Mouse (Mus musculus) regulatory T cell (primary cell): ENCODE measurements around the gene Ogfod3.

Source experiments
- in situ Hi-C: fragments of 300-600 bp; cut with MboI, MseI; formaldehyde crosslinking; loops from one replicate; pipeline ENCODE4 v1.15.1; 2025; ENCODE audit warnings: high pct_unique_total_duplicates

Ogfod3 gene

DNA sequence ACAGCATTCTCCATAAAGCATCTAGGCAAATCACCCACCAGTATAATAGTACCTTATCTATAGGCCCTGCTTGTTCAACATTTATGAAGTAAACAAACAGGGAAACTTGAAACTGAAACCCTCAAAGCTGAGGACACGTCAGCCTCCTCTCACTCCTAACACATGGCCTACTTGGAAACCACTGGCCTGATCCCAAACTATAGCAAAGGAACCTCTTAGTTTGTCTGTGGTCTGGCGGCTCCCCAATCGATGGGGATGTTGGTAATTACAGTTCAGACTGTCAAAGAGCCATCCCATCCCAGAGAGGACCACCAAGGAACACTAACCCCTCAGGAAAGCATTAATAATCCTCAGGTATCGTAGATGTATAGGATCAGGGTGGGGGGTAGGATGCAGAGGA lies 4.7 kb downstream of the Ogfod3 start:
- in situ Hi-C loops: no loop called here

DNA sequence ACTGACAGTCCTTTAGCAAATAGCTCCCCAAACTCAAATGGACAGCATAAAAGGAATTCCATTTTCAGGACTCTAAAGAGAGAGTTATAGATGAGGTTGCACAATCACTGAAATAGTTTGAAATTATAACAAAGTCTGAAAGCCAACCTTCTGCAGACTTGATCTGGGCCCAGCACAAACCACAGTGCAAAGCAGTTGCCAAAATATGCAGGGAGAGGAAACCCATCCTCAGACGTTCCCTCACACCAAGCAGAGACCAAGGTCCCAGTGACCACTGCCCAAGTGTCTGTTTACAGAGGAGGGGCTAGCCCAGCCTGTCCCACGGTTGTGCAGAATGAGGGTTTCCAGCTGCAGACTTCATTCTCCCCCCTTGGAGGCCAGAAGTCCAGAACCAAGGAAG lies 5.9 kb downstream of the Ogfod3 start:
- in situ Hi-C loops: no loop called here

GRCm38 (mm10) chr11:121193415-121193814 lies 11.1 kb downstream of the Ogfod3 start:
- in situ Hi-C loops: no loop called here

DNA sequence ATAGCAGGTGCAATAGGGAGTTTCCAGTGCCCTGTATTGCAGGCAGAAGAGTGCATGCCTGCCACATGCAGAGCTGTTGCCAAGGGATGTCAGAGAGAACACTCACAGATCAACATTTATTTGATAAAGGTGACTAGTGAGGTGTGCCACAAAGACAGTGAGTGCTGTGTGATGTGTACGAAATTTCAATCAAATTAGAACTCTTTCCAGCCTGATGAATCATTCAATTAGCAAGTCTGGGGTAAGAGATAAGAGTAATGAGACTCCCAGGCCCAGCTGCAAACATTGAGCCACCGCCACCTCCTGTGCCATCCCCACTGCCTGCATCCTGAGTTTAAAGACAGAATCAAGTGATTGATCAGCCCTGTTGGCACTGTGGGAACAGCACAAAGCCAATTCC lies 11.8 kb downstream of the Ogfod3 start:
- in situ Hi-C loops: no loop called here

- in situ Hi-C loops: no loop called here
These were observed 14.8 kb downstream of the Ogfod3 start for GRCm38 (mm10) chr11:121189681-121190080.

DNA sequence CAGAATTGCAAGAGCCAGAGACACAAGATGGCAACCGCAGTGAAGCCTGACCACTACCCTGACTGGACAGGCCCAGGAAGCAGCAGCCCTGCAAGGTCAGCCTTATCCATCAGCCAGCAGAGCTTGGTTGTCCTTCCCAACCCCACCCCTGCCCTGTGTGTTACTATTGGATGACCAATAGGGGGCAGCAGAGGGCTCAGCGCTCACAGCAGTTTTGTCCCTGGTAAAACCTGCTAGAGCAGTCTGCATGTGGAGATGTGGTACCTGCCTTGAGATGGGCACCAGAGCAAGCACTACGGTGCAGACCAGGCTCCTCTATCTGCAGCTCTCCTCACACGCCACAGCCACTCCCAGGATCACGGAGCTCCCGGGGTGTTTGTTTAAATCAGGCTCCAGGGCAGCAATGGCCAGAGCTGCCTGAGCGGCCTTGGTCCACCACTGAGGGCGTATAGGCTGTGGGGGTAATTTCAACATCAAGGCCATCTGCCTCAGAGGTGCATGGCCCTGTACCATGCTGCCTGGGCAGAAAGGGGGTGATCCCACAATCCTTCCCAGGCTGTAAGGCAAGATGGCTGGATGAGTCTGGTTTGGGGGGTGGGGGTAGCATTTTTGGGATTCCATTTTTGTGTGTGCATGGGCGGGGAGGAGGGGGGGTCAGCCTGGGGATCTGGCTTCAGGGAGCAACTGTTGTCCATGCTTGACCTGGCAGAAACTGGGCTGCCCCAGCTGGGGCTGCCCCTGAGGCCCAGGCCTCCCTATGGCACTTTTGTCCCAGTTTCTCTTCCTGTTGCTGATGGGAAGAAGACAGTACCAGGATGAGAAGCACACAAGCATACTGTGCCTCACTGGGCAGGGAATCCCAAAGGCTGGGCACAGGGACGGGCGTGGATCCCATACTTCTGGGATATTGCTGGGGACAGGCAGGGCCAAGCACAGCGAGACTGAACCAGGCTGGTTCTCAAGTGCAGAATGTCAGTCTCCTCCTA lies 27.9 kb downstream of the Ogfod3 start:
- in situ Hi-C loops: no loop called here

- in situ Hi-C loops: no loop called here
These were observed 30.3 kb downstream of the Ogfod3 start for GRCm38 (mm10) chr11:121174234-121174633.

GRCm38 (mm10) chr11:121173203-121173602 lies 31.3 kb downstream of the Ogfod3 start:
- in situ Hi-C loops: no loop called here

DNA sequence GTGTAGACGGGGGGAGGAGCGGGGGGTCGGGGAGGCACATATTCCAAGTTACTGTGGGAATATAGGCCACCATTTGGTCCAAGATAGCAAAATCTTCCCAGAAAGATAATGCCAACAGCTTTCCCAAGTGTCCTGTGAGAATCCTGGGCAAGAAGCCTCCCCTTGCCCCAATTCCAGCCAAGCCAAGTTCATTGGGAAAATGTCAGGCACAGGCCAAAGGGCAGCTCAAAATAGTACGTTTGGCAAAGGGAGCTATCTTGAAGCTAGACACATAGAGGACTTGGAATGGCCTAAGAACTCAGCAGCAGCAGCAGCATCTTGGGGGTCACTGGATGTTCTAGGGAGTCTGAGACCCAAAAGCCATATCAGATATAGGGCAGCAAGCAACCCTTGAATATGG lies 40.8 kb downstream of the Ogfod3 start:
- in situ Hi-C loops: no loop called here

DNA sequence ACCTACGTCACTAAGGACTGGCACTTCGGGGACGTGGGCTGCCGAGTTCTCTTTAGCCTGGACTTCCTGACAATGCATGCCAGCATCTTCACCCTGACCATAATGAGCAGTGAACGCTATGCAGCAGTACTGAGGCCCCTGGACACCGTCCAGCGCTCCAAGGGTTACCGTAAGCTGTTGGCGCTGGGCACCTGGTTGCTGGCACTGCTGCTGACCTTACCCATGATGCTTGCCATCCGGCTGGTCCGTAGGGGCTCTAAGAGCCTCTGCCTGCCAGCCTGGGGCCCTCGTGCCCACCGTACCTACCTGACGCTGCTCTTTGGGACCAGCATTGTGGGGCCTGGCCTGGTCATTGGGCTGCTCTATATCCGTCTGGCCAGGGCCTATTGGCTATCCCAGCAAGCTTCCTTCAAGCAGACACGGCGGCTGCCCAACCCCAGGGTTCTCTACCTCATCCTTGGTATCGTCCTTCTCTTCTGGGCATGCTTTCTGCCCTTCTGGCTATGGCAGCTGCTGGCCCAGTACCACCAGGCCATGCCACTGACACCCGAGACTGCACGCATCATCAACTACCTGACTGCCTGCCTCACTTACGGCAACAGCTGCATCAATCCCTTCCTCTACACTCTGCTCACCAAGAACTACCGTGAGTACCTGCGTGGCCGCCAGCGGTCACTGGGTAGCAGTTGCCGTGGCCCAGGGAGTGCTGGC lies 43.7 kb downstream of the Ogfod3 start:
- in situ Hi-C loops: no loop called here

GRCm38 (mm10) chr11:121159971-121160370 lies 44.5 kb downstream of the Ogfod3 start, which contains the start of gene Uts2r:
Gene Uts2r (plus strand): TSS chr11:121160271.
- in situ Hi-C loops: no loop called here

- in situ Hi-C loops: no loop called here
These were observed 48.1 kb downstream of the Ogfod3 start for GRCm38 (mm10) chr11:121156411-121156891.

GRCm38 (mm10) chr11:121154203-121154602 lies 50.3 kb downstream of the Ogfod3 start:
- in situ Hi-C loops: no loop called here

DNA sequence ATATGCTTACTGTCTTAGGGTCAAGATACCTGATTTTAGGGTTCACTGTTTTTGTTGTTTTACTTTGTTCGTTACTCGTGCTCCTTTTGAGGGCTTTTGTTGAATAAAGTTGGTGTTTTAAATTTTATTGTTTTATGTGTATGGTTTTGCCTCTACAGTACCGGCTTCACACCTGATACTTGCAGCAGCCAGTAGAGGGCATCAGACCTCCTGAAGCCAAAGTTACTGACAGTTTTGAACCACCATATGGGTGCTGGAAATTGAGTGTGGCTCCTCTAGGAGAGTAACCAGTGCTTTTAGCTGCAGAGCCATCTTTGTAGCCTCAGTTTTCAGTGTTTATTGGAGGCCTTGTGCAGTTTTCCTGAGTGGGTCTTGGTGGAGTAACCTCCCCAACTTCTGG lies 56.3 kb downstream of the Ogfod3 start:
- in situ Hi-C loops: no loop called here

DNA sequence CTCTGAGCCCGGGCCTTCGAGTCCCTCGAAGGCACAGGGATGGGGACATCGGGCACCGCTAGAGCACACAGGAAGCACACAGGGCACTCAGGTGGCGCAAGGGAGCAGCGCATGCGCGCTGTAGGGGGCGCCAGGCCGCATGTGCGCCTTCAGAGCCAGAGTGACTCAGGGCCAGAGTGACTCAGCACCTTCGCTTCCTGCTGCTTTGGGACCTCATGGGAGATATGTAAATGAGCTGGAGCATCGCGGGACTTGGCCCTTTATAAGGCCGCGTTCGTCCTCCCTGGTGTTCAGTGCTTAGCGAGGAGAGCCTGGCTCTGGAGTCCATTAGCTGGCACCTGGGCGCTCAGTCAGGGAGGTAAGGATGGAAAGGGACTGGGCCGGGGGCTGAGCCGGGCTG lies 58.6 kb downstream of the Ogfod3 start, which contains the start of gene Tex19.1:
Tex19.1 (plus strand) TSS at position 279 of the 400 bp plus-strand sequence.
- in situ Hi-C loops: no loop called here

DNA sequence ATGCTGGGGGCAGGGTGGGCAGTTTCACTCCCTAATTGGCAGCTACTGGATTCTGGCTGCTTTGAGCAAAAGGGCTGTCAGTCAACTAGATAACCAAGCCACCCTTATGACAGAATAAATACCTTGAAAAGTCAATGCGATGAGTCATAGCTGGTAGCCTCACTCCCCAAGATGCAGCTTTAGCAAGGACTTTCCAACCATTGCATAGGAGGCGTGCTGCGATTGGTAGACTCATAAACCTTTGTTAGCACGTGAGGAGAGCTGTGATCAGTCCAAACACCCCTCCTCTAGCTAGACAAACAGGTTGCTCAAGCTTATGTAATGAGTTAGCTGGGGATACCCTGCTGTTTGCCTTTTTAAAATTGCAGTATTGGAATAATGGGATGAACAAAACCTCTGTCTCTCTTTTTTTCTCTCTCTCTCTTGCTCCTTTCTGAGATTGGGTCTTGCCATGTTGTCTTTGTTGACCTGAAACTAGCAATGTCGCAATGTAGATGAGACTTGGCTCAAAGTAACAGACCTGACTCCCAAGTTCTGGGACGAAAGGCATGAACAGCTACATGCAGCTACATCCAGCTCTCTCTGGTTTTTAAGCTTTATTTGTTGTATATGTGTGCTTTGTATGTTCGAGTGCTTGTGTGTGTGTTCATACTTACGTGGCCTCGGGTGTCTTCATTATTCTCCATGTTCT lies 61.0 kb downstream of the Ogfod3 start:
- in situ Hi-C loops: no loop called here

DNA sequence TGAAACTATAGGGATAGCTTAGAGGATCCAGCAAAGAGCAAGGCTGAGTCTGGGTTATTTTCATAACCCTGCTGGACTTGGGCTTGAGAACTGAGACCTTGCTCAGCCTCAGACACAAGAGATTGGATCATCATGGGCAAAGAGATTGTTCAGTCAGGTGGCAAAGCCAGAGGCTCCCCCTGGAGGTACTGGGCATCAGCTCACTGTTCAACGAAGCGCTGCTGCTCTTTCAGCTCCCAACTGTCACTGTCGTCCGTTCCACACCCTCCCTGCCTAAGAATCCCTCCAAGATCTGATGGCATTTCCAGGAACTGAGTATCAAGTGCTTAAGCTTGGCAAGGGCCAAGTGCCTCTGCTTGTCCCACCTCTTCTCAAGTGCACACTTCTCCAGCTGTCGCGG lies 65.8 kb downstream of the Ogfod3 start:
- in situ Hi-C loops: no loop called here

DNA sequence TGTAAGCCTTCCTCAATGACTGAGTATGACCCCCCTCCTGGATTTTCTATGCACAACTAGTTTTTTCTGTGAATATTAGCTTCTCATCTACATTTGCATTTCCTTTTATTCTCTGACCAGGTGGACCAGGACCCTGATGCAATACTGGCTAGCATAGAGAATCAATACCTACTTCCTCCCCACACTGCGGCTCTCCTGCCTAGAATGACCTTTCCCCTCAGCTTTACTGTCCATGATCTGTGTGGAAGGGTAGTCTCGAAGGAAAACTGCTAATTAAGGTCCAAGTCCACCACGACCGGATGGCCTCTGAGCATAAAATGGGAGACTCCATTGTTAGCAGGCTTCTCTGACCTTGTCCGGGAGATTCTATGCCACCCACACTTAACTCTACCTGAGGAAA lies 66.8 kb downstream of the Ogfod3 start:
- in situ Hi-C loops: no loop called here

DNA sequence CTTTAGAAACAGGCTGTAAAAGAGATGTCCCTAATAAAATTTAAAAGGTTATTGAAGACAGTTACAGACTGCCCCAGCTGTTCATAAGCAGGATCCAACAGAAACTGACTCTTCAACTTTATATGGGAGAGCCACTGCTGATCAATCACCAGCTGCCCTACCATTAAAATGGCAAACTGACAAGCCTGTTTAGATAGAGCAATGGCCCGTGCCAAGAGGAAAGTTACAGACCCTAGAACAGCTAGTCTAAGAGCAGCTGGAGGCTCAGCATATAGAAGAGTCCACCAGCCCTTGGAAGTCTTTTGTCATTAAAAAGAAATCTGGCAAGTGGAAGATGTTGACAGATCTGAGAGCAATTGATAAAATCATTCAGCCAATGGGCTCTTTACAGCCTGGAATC lies 69.9 kb downstream of the Ogfod3 start:
- in situ Hi-C loops: no loop called here

DNA sequence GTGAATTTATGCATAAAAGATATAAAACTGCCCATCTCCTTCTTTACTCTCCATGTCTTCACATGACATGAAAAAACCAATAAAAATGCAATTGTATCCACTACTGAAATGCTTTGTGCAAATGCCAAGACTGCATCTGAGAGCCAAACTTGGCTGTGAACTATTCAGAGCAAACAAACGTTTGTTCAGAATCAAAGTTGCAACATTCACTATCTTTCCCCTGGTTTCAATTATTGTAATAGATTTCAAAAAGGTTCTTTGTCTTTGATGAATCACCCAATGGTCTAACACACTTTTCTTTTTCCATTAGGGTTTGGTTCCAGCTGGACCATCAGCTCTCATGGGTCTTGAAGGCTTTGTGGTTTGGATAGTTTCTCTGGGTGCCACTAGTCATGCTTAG lies 74.9 kb downstream of the Ogfod3 start:
- in situ Hi-C loops: no loop called here
